Mouse (Mus musculus): Measurements from ENCODE around the gene Usp4.

Gene Usp4

DNA sequence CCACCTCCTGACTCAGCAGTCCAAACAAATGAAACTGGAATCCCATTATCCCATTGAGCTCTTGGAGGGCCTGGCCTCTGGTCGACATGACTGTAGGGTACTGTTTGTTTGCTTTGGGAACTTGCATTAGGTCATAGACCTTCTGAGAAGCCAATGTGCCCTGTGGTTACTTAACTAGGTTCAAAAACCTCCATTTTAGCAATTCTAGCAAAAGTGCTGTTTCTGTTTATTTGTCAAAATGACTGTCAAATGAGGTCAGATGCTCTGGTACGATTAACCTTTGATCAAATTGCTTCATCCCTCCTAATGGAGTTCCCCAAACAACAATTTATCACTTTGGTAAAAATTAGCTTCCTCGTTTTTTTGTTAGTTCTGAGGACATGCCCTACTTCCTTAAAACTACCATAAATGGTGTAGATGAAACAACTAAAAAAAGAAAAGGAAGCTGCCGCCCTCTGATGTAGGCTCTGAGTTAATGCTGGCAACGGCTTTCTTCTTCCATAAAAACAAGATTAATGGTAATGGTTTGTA is 5.3 kb upstream of the Usp4 start:
- peak in 1 of 2 experiments; percentile 18 for DNase-seq

DNA sequence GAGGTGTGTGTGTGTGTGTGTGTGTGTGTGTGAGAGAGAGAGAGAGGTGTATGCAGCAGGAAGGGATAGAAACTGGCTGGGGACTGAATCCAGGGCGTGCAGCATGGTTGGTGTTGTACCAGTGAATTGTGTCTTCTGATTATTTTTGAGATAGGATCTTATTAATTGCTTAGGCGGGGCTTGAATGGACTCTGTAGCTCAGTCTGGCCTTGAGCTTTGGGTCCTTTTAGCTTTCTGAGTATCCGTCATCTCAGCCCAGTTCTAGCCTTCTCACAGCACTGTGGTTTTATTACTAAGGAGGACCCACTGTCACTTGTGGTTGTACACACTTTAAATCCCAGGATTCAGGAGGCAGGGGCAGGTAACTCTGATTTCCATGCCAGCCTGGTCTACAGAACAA is 4.3 kb upstream of the Usp4 start:
- no peak for DNase-seq

DNA sequence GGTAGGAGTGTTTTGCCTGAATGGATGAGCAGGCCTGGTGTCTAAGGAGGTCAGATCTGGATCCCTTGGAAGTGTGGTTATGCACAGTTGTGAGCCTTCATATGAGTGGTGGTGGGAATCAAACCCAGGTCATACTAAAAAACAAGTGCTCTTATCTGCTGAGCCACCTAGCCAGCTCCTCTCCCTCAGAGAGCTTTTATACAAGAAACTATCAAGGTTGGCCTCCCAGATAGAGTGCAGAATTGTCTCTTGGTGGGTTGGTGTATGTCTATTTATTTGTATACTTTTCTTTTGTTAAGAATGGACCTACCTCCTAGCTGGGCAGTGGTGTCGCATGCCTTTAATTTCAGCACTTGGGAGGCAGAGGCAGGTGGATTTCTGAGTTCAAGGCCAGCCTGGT is 3.8 kb upstream of the Usp4 start:
- no peak for DNase-seq

DNA sequence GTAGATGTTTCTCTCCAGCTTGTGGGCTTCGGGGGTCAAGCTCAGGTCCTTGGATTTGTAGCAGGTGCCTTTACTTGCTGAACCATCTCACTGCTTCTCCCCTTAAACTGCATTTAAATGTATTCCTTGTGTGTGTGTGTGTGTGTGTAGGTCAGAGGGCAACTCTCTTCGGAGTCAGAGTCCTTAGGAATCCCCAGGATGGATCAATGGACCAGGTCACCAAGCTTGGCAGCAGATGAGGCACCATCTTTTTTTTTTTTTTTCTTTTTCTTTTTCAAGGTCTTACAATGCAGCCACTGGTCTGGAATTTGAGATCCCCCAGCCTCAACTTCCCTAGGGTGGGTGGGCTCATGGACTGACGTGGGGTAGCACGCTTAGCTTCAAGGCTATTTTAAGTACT is 3.2 kb upstream of the Usp4 start:
- no peak for DNase-seq

DNA sequence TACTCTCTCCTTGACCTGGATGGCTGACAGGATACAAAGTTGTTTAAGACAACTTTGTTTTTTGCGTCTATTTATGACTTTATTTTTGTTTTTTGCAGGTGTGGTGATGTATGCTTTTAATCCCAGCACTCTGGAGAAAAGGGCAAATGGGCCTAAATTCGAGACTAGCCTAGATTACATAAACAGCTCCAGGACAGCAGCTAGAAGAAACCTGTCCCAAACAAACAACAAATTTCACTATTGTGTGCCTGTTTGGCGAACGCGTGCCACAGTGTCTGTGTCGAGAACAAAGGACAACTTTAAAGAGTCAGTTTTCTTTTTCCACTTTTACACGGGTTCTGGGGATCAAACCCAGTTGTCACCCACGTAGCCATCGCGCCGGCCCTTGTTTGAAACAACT is 629 bp upstream of the Usp4 start:
- no peak for DNase-seq

DNA sequence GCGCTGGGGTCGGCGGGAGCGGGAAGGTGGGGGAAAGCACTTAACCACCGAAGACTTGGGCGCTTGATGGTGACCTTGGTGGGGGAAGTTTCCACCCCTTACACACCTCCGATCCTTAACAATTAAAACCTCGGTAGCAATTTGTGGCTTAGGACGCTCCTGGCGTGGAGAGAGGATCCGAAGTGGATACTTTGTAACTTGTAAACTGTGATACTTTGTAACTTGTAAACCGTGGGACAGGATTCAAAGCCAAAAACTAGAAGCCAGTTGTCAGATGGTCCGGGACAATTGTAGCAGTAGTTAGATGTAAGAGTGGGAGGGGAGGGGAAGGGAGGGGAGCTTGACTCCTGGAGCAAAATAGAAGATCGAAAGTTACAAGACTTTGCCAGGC is 632 bp downstream of the Usp4 start:
- no peak for DNase-seq

DNA sequence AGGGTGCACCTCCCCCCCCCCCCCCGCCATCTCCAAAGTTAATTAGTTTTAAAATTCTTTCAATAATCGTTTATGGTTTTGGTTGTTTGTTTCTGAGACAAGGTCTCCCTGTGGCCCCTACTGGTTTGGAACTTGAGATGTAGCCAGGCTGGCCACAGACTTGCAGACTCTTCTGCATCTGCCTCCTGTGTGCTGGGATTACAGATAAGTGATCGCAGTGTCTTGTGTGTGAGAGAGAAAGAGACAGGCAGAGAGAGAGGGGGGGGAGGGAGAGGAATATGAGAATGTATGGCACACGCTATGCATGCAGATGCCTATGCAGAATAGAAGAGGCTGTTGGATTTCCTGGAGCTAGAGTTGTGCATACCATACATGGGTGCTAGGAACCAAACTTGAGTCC is 2.1 kb downstream of the Usp4 start:
- DNase-seq: no peak

DNA sequence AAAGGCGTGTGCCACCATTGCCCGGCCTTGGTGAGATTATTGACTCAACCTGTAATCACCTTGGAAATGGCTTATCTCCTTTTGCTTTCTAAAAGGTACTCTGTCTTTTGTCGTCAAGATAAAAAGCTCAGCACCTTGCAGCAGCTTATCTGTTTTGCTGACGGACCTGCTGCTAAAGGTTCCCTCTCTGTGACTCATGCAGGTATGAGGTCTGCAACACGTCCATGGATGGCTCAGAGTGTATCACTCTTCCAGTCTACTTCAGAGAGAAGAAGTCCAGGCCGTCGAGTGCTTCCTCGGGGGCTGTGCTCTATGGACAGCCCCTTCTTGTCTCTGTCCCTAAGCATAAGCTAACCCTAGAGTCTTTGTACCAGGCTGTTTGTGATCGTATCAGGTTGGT is 30.6 kb downstream of the Usp4 start:
- DNase-seq: no peak

DNA sequence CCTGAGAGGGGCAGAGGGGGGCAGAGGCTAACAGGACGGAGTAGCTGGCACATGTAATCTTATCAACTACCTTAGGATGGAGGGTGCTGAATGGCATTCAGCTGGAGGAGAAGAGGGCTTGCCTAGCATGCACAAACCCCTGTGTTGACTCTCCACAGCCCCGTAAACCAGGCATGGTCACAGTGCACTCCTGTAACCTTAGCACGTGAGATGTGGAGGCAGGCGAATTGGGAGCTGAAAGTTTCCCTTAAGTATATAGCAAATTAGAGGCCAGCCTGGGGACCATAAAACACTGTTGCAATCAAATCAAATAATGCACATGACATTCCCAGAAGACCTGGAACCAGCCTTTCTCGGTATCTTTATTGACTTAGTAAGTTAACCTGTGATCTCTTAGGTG is 31.1 kb downstream of the Usp4 start:
- no peak for DNase-seq

DNA sequence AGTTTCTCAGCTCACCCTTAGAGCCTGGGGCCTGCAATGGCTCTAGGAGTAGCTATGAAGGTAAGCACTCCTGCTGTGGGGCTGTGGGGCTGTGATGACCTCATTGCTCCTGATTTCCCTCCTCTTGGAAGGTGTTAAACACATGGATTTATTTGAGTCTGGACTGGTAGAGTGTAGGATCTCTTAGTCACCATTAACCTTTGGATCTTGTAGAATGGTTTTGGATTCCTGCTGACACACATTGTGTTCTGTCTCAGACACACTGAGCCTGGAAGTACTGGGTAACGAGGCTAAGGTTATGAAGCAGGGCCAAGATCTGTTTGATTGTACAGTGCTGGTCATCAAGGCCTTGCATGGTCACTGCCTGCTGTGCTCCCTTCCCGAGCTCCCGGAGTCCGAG is 31.6 kb downstream of the Usp4 start:
- DNase-seq: no peak

DNA sequence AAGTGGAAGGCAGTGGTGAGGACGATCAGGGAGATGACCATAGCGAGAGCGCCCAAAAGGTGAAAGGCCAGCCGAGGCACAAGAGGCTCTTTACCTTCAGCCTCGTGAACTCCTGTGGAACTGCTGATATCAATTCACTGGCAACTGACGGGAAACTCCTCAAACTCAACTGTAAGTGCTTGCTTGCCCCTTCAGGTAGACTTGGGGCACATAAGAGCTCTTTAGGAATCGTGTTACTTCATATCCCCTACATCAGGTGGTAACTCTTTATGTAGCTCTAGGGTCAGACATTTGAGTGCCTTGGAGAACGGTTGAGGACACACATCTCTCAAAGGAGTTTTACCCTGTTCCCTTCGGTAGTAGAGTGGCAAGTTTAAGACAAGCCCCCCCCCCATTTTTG is 33.7 kb downstream of the Usp4 start:
- DNase-seq: no peak

DNA sequence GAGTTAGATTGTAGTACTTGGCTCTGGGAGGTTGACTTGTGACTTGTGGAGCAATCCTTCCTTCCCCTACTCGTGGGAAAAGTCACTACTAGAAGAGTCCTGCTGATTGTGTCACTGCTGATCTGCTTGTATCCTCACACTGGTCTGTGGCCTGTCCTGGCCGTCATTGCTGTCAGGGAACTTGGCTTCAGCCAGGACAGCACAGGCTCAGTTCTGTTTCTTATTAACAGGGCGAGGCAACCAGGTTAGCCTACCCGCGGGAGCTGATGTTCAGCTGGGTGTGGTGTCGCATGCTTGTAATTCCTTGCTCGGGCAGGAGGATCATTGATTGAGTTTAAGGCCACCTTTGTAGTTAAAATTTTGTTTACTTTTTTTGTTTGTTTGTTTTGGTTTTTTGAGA is 37.4 kb downstream of the Usp4 start:
- DNase-seq: no peak

DNA sequence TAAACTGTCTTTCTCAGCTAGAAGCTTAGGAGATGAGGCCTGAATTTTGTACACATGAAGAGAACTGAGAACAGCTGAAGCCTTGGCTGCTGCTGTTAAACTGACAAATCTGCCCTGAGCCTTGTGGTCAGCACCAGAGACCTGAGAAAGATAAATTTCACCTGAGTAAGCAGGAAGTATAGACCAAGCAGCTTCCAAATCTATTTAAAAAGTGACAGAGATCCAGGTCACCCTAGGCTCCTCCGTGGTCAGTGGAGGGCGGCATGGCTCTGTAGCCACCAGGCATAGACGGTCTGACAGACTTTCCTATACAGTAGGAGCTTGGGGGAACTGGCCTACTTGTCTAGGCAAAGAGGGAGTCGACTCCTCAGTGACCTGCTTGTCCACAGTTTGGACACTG is 39.2 kb downstream of the Usp4 start:
- no peak for DNase-seq

DNA sequence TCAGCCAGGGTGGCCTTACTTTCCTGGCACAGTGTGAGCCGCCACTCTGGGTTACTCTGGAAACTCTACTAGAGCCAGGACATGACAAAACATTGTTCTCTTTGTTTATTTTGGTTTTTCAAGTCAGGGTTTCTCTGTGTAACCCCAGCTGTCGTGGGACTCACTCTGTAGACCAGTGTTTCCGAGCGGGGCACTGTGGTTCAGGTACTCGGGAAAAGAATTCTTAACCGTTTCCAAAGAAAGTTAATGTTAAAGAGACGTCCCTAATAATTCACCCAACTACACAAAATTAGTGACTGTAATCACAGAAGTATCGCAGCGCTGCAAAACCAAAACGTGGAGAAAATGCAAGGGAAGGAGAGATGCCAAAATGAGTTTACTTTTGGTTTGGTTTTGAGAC is 40.9 kb downstream of the Usp4 start:
- DNase-seq: no peak

DNA sequence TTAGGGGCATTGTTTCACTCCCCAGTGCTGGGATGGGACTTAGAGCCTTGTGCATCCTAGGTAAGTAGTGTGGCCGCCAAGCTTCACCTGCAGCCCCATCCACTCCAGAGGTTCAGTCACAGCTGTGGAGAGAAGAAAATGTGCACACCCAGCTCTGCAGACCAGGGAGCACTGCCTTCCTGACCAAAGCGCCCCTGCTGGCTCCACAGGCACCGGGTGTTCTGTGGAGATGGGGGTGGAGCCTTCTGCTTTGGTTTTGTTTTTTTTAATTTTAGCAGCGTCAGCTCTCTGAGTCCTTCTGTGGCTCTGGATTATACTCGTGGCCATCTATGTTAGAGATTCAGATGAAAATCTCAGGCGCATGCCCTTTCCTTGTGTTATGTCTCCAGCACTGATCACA is 41.6 kb downstream of the Usp4 start:
- no peak for DNase-seq

DNA sequence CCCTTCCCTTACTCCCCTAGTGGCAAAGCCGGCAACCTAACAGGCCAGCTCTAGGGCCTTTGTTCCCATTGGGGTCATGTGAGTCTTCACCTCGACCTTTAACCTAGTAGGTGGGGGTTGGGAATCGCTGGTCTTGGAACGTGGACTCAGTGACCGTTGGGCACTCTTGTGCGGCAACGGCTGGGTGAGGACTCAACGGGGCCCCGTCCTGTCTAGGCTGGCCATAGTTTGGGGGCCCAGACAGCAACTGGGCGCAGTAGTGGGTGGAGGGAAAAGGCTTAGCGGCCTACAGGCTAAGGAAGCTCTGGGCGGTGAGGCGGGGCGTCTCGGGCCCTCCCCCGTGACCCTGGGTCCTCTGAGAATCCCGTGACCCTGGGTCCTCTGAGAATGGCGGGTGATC is 45.0 kb downstream of the Usp4 start, which contains the start of gene 1700102P08Rik:
1700102P08Rik (plus strand) TSS at position 130 of the 400 bp plus-strand sequence.
- DNase-seq: no peak

DNA sequence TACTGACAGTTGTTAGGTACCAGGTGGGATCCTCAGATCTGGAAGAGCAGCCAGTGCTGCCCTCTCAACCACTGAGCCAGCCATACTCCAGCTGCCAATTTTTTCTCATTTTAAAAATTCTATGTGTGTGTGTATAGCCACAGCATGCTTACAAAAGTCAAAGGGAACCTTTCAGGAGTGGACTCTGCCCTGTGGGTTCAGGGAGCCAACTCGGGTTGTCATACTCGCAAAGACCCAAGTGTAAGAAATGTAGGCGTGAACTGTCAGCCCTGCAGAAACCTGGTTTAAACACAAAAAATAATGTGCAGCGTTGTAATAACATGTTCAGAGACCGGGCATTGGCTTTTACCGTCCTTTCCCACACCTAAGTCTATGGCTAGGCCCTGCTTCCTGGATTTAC is 46.5 kb downstream of the Usp4 start:
- no peak for DNase-seq

DNA sequence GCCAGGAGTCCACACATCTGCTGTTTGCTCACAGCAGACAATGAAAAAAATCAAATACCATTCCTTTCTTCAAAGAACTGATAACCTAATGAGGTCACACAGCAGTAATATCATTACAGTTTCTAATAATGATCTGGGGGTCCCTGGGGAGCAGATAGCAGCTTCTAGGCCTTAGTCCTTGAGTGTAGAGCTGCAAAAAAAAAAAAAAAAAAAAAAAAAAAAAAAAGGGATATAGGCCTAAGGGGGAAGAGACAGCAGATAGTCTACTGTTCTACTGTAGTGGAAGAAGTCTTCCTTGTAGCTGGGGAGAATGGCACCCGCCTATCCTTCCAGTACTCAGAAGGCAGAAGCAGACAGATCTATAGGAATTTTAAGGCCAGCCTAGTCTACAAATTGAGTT is 47.8 kb downstream of the Usp4 start:
- no peak for DNase-seq

DNA sequence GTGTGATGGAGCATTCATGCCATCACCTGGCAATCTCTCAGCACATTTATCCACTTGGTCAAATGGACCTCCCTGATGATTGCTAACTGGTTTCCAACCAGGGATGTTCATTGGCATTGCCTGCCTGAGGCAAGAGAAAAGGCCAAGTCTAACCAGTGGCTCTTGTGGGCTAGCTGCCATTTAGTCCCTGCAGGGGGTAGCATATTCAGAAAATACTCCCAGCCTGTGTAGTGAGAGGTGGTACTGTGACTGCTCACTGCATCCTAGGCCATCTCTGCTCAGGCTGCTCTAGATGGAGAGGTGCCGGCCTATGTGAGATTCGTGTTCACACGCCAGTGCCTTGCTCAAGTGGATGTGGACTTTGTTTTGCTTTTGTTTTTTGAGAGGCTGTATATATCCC is 50.7 kb downstream of the Usp4 start:
- no peak for DNase-seq

DNA sequence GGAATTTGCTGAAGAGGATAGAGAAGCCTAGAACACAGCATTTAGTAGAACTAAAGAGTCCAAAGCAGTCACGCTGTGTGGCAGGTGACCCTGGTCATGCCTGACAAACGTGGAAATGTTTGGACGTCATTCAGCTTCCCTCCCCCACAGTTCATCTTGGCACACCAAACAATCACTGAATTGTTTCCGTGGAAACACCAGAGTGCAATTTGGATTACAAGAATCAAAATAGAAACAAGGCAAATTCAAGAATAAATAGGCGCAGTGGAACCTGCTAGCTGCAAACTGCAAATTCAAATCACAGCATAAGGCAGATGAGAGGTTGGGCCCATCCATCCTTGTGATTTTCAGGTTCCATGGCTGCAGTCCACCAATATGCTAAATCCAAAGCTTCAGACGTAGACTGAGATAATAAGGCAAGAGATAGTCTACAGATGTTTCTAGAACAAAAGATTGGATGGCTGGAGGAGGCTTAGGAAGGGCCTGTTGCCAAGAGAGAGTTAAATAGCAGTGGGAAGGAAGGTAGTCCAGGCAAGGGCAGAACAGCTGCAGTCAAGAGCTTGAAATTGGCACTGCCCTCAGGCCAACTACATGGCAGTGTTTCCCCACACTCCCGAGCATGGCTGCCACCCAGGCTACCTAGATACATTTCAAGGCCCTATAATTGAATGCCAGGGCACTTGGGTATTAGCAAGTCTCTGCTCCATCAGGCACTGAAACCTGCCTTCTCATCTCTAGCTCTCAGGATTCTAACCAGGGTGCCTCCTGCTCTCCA is 53.7 kb downstream of the Usp4 start:
- no peak for DNase-seq

DNA sequence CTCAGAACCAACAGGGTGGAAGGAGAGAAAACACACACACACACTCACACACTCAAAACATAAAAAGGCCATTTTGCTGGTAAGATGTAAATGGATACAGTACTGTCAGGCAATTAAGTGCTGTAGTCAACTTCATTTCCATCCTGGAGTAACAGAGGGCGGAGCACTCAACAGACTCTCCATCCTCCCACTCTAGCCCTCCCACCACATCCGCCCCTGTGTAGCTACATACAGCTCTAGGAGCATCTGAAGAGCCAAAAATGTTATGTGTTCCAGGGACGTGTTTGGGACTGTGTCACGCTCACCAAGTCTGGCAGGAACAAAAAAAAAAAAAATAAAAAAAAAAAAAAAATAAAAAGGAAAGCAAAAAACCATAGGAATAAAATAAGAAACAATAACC is 55.4 kb downstream of the Usp4 start:
- DNase-seq: no peak

DNA sequence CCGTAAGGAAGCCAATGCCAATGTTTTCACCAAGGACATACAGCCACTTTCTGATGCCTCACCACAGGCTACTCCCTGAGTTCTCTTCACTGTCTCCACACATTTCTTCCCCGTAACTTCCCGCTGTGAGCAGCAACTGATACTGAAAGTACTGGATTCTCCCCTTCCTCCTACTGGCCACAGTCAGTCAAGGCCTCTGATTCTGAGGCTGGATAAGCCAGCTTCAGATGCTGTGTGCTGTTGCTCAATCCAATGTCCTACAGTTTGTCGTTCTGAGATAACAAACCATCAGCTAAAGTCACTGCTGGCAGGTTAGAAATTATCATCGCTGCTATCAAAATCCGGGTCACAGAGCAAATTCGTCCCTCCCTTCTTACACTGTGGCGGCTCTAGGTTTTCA is 56.8 kb downstream of the Usp4 start:
- no peak for DNase-seq

DNA sequence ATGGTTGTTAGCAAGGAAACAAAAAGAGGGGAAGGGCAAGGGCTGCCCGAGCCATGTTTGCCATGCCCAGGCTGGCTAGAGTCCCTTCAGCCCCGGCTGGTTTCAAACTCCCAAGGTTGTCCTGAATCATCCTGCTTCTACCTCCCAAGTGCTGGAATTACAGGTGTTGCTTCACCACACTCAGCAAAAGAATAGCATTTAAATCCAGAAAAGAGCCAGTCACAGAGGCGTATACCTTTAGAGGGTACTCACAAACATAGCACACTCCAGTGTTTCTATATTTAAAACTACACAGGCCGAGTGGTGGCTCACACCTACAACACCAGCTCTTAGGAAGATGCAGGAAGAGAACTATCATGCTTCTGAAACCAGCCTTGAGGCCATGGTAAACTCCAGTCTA is 61.9 kb downstream of the Usp4 start:
- DNase-seq: no peak

DNA sequence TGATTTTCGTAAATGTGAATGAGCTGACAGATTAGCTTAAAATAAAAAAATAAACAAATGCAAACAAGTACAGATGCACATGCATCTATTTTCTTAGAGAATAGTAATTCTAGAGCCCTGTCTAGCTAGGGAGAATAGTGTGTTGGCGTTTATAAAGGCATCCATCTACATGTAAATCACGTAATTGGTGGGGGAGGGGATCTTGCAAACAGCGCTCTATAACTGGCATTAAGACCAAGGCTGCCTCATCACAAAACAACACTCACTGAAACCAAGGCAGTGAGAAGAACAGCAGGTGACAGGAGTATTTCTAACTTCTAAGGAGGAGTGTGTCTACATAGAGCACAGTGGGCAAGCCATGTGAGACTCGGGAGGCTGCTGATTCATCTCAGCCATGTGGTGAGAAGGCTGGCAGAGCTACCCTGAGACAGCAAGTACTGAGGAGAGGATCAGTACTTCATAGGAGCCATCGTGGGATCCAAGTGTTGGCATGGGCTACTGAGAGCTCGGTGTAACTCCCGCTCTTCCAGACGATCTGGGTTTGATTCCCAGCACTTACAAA is 63.8 kb downstream of the Usp4 start:
- DNase-seq: no peak

DNA sequence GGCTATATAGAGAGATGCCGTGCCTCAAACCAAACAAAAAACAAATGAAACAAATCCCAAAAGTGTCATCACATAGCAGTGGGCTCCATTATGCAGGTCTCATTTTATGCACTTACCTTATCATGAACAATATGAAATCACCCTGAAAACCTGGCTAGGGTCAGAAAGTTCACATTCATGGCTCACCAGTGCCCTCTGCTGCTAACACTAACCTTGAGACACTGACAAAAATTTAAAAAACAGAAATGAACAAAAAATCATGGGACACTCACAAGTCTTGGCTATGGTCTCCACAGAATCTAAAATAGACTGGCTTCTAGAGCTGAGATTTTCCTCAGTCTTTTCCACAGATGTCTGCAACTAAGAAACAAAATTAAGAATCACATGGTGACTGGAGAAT is 64.6 kb downstream of the Usp4 start:
- DNase-seq: peak in 1 of 2 experiments; percentile 21
